Mouse (Mus musculus): Measurements from ENCODE around the gene Lrrc32. TPM values are rescaled to one million over a fixed set of nuclear protein-coding genes. Genes with fewer than 3 reads are reported as not detected.

The Lrrc32 gene
- total RNA-seq, 1 experiment from 2014 or later, result not detected

DNA sequence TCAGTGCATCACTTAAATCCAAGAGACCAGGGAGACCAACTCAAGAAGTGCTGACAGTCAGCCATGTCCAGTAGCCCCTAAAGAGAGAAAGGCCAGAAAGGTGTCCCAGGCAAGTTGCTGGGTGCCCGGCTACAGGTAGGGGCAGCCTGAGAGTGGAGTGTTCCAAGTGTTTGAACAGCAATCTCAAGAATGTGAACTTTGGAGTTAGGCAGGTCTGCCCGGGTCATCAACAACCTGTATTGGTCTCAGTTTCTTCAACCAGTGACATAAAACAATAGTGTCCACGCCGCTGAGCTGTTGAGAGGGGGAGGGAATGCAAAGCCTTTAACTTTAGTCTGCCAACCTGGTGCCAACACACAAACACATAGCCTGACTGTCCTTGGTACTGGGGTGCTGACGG lies 52.5 kb downstream of the Lrrc32 start:
- no peak for ATAC-seq (replicated peaks; ENCODE audit: low read depth, poor library complexity, severe bottlenecking)

DNA sequence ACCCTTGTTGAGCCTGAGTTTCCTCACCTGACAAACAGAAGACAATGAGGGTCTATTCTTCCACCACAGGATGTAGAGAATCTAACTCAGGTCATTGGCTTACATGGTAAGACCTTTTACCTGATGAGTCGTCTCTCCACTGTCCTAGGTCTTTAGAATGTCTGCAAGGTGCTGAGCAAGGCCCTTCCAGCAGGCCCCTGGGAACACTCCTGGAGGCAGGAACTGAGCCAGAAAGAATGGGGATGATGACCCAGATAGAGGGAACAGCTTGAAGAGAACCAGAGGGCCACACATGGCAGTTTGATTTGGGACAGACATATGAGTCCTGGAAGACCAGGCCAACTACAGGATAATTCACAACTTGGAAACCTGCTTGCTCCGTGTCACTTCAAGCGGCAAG lies 53.2 kb downstream of the Lrrc32 start:
- no peak for ATAC-seq (replicated peaks; ENCODE audit: low read depth, poor library complexity, severe bottlenecking)

DNA sequence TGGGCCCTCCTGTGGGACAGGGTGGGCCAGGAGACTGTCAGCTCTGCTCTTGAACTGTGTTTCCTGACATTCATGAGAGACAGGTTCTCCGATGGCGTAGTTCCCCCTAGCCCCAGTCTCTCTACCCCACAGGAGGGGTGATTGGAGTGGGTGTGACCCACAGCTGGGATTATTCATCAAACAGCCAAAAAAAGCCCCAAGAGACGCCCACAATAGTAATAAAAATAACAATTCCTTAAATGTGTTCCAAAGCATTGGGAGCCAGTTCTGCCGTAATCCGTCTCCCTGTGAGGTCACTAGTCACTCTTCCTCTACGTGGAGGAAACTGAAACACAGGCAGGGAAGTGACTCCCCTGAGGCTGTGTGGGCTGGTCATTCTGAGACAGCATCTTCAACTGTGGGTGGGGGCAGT lies 53.7 kb downstream of the Lrrc32 start:
- peak; percentile 78 for ATAC-seq (replicated peaks; ENCODE audit: low read depth, poor library complexity, severe bottlenecking)

DNA sequence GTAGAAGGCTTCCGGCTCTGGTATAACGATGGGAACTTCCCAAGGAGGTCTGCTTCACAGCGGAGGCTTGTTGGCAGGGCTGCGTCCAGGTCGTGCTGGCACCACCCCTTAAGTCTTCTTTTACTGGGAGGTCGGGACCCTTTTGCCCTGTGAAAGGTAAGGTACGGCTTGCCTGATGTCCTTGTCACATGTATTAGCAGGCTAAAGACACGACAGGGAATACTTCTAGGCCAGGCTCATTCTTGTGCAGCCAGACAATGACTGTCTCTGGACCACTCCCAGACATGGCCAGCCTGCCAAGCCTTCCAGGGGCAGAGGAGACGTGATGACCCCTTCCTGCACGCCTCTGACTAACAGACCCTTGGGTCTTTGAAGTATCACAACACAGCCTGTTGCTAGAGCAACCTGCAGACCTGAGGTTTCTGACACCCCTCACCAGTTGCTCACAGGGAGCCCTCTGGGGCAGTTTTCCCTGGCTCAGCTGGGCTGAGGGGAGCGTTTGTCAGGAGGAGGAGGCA lies 54.8 kb downstream of the Lrrc32 start:
- no peak for ATAC-seq (replicated peaks; ENCODE audit: low read depth, poor library complexity, severe bottlenecking)

DNA sequence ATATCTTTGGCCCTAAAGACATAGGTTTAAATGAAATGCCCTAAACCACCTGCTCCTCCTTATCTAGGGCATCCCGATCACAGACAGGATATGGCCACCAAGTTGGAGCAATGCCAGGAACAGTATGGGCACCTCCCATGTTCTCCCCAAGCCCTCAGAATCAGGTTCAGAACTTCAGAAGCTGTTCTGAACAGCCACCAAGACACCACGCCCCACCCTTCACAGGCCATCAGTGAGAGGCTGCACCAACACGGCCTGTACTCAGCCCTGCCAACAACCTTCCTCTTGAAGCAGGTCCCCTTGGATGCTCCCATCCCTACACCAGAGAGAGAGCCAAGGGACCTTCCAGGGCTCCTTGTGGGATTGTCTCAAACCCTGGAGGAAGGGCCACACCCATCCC lies 55.5 kb downstream of the Lrrc32 start:
- peak; percentile 40; the same call in 1 of the 2 replicates for ATAC-seq (replicated peaks; ENCODE audit: low read depth, poor library complexity, severe bottlenecking)

DNA sequence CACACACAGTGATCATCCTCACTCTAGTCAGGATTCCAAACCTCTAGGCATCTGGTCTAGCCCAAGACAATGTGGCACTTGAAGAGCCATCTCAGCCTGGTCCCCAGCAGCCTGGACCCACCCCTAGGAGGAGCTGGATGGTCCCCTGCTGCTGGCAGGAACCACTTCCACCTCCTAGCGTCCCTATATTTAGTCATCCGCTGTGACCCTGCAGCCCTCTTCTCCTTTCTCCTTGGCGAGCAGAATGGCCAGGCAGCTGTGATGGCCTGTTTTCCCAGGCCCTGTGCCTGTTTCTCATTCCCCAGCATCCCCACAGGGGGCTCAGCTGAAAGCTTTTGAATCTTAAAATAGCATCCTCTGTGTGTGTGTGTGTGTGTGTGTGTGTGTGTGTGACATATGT lies 59.8 kb downstream of the Lrrc32 start:
- ATAC-seq (replicated peaks; ENCODE audit: low read depth, poor library complexity, severe bottlenecking), result peak; percentile 78

DNA sequence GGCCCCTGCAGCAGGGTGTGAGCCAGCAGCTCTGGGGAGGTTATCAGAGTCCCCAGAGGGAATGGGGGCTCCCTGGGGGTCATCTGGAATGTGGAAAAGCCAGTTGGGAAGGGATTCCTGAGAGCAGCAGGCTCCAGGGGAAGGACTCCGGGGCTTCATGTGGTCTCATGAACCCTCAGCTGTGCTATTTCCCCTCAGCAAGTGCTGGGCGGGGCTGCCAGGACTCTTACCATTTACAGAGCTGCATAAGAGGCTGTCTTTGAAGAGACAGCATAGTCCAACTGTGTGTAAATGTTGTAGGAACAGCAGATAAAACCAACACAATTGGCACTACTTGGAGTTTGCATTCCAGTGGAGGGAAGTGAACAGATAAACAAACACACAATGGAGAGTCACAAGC lies 61.5 kb downstream of the Lrrc32 start:
- ATAC-seq (replicated peaks; ENCODE audit: low read depth, poor library complexity, severe bottlenecking), result no peak

DNA sequence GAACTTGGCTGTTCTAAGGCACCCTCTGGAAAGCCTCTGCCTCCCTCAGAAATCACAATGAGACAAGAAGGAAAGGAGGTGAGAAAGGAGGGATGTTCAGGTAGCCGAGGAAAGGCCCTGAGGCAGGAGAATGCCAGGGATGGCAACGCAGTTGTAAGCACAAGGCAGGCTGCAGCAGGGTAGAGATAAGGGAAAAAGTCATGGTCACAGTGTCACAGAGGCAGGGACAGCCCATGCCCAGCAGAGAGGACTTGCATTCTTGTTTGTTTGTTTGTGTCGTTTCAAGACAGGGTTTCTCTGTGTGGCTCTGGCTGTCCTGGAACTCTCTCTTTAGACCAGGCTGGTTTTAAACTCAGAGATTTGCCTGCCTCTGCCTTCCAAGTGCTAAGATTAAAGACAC lies 62.0 kb downstream of the Lrrc32 start:
- ATAC-seq (replicated peaks; ENCODE audit: low read depth, poor library complexity, severe bottlenecking), result no peak

Other genes with a start within 250 kb of the Lrrc32 start
- 24.0 and 25.4 TPM in 2 replicates for gene Acer3, start 168.1 kb upstream of the Lrrc32 start, total RNA-seq (2017)
- gene Tsku, start 128.0 kb upstream of the Lrrc32 start, total RNA-seq (2017), result not detected in 2 replicates
- not detected in 2 replicates for gene Gucy2d, start 48.9 kb upstream of the Lrrc32 start, total RNA-seq (2017)
- gene Emsy, start 167.5 kb downstream of the Lrrc32 start, total RNA-seq (2017), result 30.3 and 46.6 TPM in 2 replicates
- 95.8 and 101 TPM in 2 replicates for gene Thap12, start 213.8 kb downstream of the Lrrc32 start, total RNA-seq (2017)

Data from common myeloid progenitor, adult 5-6 weeks (primary cell).